Mouse (Mus musculus) c-Kit-positive CD71-positive TER-119-negative erythroid progenitor cells, embryonic 14.5 days (primary cell): ENCODE measurements around the gene Hdac11.

ENCODE experiments used
- DNase-seq: peaks from one replicate; pipeline ENCODE4 v3.0.0-alpha.2; 2013; ENCODE audit warnings: low read depth

Gene Hdac11

GRCm38 (mm10) chr6:91137343-91137956 is 19.0 kb upstream of the Hdac11 start:
- DNase-seq = no peak

- DNase-seq = no peak
Measured at GRCm38 (mm10) chr6:91139846-91140245, 16.6 kb upstream of the Hdac11 start.

GRCm38 (mm10) chr6:91145056-91145455 is 11.4 kb upstream of the Hdac11 start:
- no peak for DNase-seq

GRCm38 (mm10) chr6:91145572-91145971 is 10.9 kb upstream of the Hdac11 start:
- DNase-seq = no peak

GRCm38 (mm10) chr6:91146443-91147151 is 9.9 kb upstream of the Hdac11 start:
- no peak for DNase-seq

- DNase-seq = no peak
Measured at GRCm38 (mm10) chr6:91147152-91147770, 9.2 kb upstream of the Hdac11 start.

GRCm38 (mm10) chr6:91152892-91153548 is 3.4 kb upstream of the Hdac11 start:
- DNase-seq = no peak

GRCm38 (mm10) chr6:91153549-91154064 is 2.9 kb upstream of the Hdac11 start:
- DNase-seq = no peak

- no peak for DNase-seq
Measured at GRCm38 (mm10) chr6:91154685-91155084, 1.8 kb upstream of the Hdac11 start.

- DNase-seq = no peak
Measured at GRCm38 (mm10) chr6:91155286-91155685, 1.2 kb upstream of the Hdac11 start.

GRCm38 (mm10) chr6:91156062-91156461 is 403 bp upstream of the Hdac11 start:
- no peak for DNase-seq

GRCm38 (mm10) chr6:91157237-91157570 is 739 bp downstream of the Hdac11 start:
- no peak for DNase-seq

- DNase-seq = no peak
Measured at GRCm38 (mm10) chr6:91159047-91159446, 2.6 kb downstream of the Hdac11 start.

- DNase-seq = no peak
Measured at GRCm38 (mm10) chr6:91160399-91160798, 3.9 kb downstream of the Hdac11 start.

GRCm38 (mm10) chr6:91160976-91161375 is 4.5 kb downstream of the Hdac11 start:
- DNase-seq = no peak

- DNase-seq = no peak
Measured at GRCm38 (mm10) chr6:91161506-91162235, 5.2 kb downstream of the Hdac11 start.

GRCm38 (mm10) chr6:91162314-91162713 is 5.8 kb downstream of the Hdac11 start:
- no peak for DNase-seq

GRCm38 (mm10) chr6:91163195-91163911 is 6.9 kb downstream of the Hdac11 start:
- peak; percentile 88 for DNase-seq

- no peak for DNase-seq
Measured at GRCm38 (mm10) chr6:91164584-91164983, 8.1 kb downstream of the Hdac11 start.

- DNase-seq = peak; percentile 73
Measured at GRCm38 (mm10) chr6:91165210-91165609, 8.7 kb downstream of the Hdac11 start.

- DNase-seq = no peak
Measured at GRCm38 (mm10) chr6:91167828-91168227, 11.4 kb downstream of the Hdac11 start.
